Mouse (Mus musculus): Measurements from ENCODE around the gene Trim15. TPM values are rescaled to one million over a fixed set of nuclear protein-coding genes. Genes with fewer than 3 reads are reported as not detected.

Trim15 gene
- total RNA-seq, 2 experiments from 2014 or later = not detected

DNA sequence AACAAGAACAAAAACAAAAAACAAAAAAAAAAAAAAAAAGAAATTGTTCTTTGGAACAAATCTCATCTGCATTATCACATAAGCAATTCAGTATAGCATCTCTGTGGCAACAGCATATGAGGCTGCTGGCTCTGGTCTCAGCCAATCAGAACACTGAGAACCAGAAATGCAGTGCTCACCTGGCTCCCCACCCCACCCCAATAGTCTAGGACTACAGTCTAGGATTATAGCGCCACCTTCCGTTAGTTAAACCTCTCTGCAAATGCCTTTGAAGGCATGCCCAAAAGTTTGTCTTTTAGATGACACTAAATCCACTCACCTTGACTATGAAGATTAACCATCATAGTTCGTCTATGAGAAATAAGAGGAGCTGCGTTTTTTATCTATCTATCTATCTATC, 41.5 kb downstream of the Trim15 start:
- DNase-seq = no peak

DNA sequence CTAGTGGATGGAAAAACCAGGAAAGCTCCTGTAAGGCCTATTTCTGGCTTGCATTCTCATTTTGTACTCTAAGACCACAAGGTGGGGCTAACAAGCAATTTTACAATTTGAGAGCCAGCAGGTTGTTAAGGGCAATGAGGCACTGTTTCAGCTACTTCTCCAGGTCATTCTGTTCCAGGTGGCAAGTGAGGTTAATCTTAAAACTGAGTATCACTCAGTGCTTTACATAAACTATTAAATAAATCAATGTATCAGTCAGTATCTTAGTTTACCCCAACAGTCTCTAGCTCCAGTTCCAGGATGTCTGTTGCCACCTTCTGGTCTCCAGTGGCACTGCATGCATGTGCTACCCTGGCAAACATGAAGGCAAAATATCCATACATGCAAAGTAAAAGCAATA, 43.0 kb downstream of the Trim15 start:
- DNase-seq = no peak

DNA sequence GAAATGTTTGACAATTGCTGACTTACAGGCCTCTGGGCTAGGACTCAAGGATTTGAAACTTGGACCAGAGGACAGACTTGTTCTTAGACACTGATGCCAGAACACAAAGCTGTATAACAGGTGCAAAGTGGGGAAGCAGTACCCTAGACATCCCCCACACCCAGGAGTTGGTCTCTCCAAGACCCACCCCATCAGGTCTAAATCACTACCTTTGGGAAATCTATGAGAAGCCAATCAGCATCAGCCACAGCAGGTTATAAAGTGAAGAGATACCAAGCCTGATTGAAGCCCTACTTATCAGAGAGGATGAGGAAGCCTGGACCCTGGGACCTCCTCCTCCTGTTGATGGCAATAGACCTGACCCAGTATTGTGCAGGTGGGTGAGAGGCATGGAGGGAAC, 55.1 kb downstream of the Trim15 start, which contains the start of gene H2-M10.6:
Gene H2-M10.6, plus strand, starts transcription at position 301 of the 400 bp plus-strand sequence.
- DNase-seq = no peak

Other genes starting within 250 kb of the Trim15 start
- gene H2-M9, start 224.5 kb downstream of the Trim15 start, total RNA-seq (2021) = not detected
- gene H2-M1, start 195.0 kb downstream of the Trim15 start, total RNA-seq (2021) = not detected
- not detected for gene H2-M10.5, start 94.3 kb downstream of the Trim15 start, total RNA-seq (2021)
- gene H2-M10.6, start 55.0 kb downstream of the Trim15 start, total RNA-seq (2021) = not detected
- 10 to 100 TPM; 15.2 to 16.7 TPM for gene Trim26, start 30.1 kb downstream of the Trim15 start, total RNA-seq (2021)
- gene Trim10, start 2.4 kb upstream of the Trim15 start, total RNA-seq (2021) = under 1 TPM in 1 of 2 experiments, not detected in 1; 0.16 TPM
- not detected for gene Trim40, start 22.9 kb upstream of the Trim15 start, total RNA-seq (2021)
- not detected for gene Trim31, start 30.9 kb upstream of the Trim15 start, total RNA-seq (2021)
- under 1 TPM in 1 of 2 experiments, not detected in 1; 0.38 TPM for gene Rnf39, start 75.7 kb upstream of the Trim15 start, total RNA-seq (2021)
- gene Ppp1r11, start 84.5 kb upstream of the Trim15 start, total RNA-seq (2021) = 10 to 100 TPM; 47.3 to 64.5 TPM
- 10 to 100 TPM; 18.0 to 20.6 TPM for gene Znrd1, start 91.3 kb upstream of the Trim15 start, total RNA-seq (2021)
- 10 to 100 TPM; 13.7 to 15.1 TPM for gene Znrd1as, start 91.4 kb upstream of the Trim15 start, total RNA-seq (2021)
- not detected for gene 2410137M14Rik, start 114.0 kb upstream of the Trim15 start, total RNA-seq (2021)
- not detected for gene H2-M5, start 122.3 kb upstream of the Trim15 start, total RNA-seq (2021)
- gene Zfp57, start 134.0 kb upstream of the Trim15 start, total RNA-seq (2021) = under 1 TPM; 0.78 to 0.82 TPM
- gene Mog, start 156.2 kb upstream of the Trim15 start, total RNA-seq (2021) = not detected
- 10 to 100 TPM in 1 of 2 experiments, 1 to 10 TPM in 1; 8.8 to 11.0 TPM for gene Gabbr1, start 178.8 kb upstream of the Trim15 start, total RNA-seq (2021)
- not detected for gene Olfr90, start 221.3 kb upstream of the Trim15 start, total RNA-seq (2021)
- not detected for gene Olfr91, start 231.1 kb upstream of the Trim15 start, total RNA-seq (2021)